In the genomic region with DNA sequence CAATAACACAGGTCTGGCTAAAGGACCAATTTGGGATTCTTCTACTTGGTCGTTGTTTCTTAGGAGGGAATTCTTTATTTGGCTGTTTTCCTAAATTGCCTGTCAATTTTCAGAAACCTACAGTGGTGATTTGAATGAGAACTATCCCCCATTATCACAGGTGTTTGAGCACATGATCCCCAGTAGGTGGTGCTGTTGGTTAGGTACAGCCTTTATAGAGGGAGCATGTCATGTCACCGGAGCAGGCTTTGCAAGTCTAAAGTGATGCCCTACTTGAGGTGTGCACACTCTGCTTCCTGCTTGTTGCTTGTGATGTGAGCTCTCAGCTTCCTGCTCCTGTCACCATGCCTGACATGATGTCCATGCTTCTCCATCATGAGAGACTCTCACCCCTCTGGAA, we compare ENCODE assay signal across 18 mouse cellular contexts.
DNase-seq lines count a peak whose midpoint lies in the region; ATAC-seq and TF ChIP-seq lines count a peak whose summit lies in the region.
"Had no signal": no experiment of that assay in that cellular context is flagged by ENCODE, and none has a peak within 500 bp of the region (broad histone marks: within the 10 kb centered on the region; RNA-seq: fewer than 3 reads in every experiment).

No protein-coding gene starts in this region.

- no peak overlapping the region for H3K4me2 ChIP-seq in liver, embryonic 12.5 days
- no peak overlapping the region for H3K4me2 ChIP-seq in liver, postnatal 0 days (ENCODE audit: low read depth, low read length)
- H3K4me2 ChIP-seq: embryonic facial prominence, embryonic 12.5 days had no signal

- H3K4me3 ChIP-seq in liver, embryonic 12.5 days: no peak overlapping the region
- no peak overlapping the region for H3K4me3 ChIP-seq in liver, postnatal 0 days (ENCODE audit: low read depth, low read length)
- H3K4me3 ChIP-seq in limb, embryonic 10.5 days: no peak overlapping the region
- H3K4me3 ChIP-seq: embryonic facial prominence, embryonic 12.5 days; gastrocnemius, adult 2 months had no signal

- POLR2A ChIA-PET in Patski (lab: Charles Lee): no interaction called here

- TF ChIP-seq CTCF in Patski (IDR thresholded peaks at IDR 0.05): peak; percentile 37
- TF ChIP-seq CTCF in liver, postnatal 0 days (IDR thresholded peaks at IDR 0.05; ENCODE audit: low read depth): peak; percentile 72

- ATAC-seq in liver, embryonic 12.5 days: no peak
- ATAC-seq in Patski: no peak
- ATAC-seq in liver, postnatal 0 days: no peak
- ATAC-seq: inflammation-experienced regulatory T-cells, adult 6 months had no signal

- no peak overlapping the region for H3K9ac ChIP-seq in liver, embryonic 12.5 days
- no peak overlapping the region for H3K9ac ChIP-seq in liver, postnatal 0 days (replicated peaks)
- H3K9ac ChIP-seq: embryonic facial prominence, embryonic 12.5 days had no signal

- in situ Hi-C loops in Patski (cut with MboI; ENCODE audit: low pct_unique_long_range_greater_than_20kb): no loop called here

- CTCF ChIA-PET in Patski (lab: Charles Lee): interaction anchor here (1.3 kb wide), 1 partner anchor 20 kb away, joined by 4 read pairs; no protein-coding TSS in a partner anchor

- no peak for TF ChIP-seq EP300 in liver, postnatal 0 days (IDR thresholded peaks at IDR 0.05; ENCODE audit: low read depth)

- H3K27me3 ChIP-seq in liver, embryonic 12.5 days (replicated peaks): no peaks in the 10 kb centered on the region
- no peaks in the 10 kb centered on the region for H3K27me3 ChIP-seq in Patski
- H3K27me3 ChIP-seq in liver, postnatal 0 days (ENCODE audit: insufficient read depth, low read length): no peaks in the 10 kb centered on the region
- H3K27me3 ChIP-seq in limb, embryonic 10.5 days (ENCODE audit: low read depth, poor library complexity, severe bottlenecking): no peaks in the 10 kb centered on the region
- H3K27me3 ChIP-seq: embryonic facial prominence, embryonic 12.5 days had no signal

- DNase-seq in embryo, embryonic 10.5 days (ENCODE audit: low spot score): peak; percentile 4
- no peak for DNase-seq in embryo, embryonic 9.5 days (ENCODE audit: extremely low spot score)
- DNase-seq in liver (peak; percentile 23), Patski (ENCODE audit: low read depth, low spot score) (no peak), MN1 (ENCODE audit: low spot score) (no peak)
- DNase-seq in liver, postnatal 0 days: no peak
- DNase-seq in limb, embryonic 10.5 days (ENCODE audit: low spot score): no peak
- DNase-seq: B cell, adult 2 months; cerebellum, adult 9-11 months; gastrocnemius, adult 2 months; heart, postnatal 36 days; kidney, postnatal 36 days; lung, postnatal 36 days; midbrain, embryonic 14.5 days; right cerebral cortex, postnatal 4 days had no signal

- no peaks in the 10 kb centered on the region for H3K9me3 ChIP-seq in liver, embryonic 12.5 days (replicated peaks)
- H3K9me3 ChIP-seq in liver, postnatal 0 days (ENCODE audit: low read length): no peaks in the 10 kb centered on the region
- H3K9me3 ChIP-seq in limb, embryonic 10.5 days (replicated peaks): no peaks in the 10 kb centered on the region
- H3K9me3 ChIP-seq: embryonic facial prominence, embryonic 12.5 days had no signal

- H3K36me3 ChIP-seq in liver, embryonic 12.5 days: no peaks in the 10 kb centered on the region
- no peaks in the 10 kb centered on the region for H3K36me3 ChIP-seq in liver, postnatal 0 days (replicated peaks; ENCODE audit: insufficient read depth, low read length)
- H3K36me3 ChIP-seq in limb, embryonic 10.5 days: no peaks in the 10 kb centered on the region
- H3K36me3 ChIP-seq: embryonic facial prominence, embryonic 12.5 days had no signal

- no peak overlapping the region for H3K27ac ChIP-seq in liver, embryonic 12.5 days
- H3K27ac ChIP-seq in liver, postnatal 0 days (ENCODE audit: low read depth): no peak overlapping the region
- no peak overlapping the region for H3K27ac ChIP-seq in limb, embryonic 10.5 days
- H3K27ac ChIP-seq: embryonic facial prominence, embryonic 12.5 days; gastrocnemius, adult 2 months had no signal

- no peaks in the 10 kb centered on the region for H3K4me1 ChIP-seq in liver, embryonic 12.5 days
- no peaks in the 10 kb centered on the region for H3K4me1 ChIP-seq in liver, postnatal 0 days (ENCODE audit: insufficient read depth)
- no peaks in the 10 kb centered on the region for H3K4me1 ChIP-seq in limb, embryonic 10.5 days
- H3K4me1 ChIP-seq: embryonic facial prominence, embryonic 12.5 days had no signal

- 69% methylated on average over 2 of the region's 2 CpGs for WGBS in liver, embryonic 12.5 days (ENCODE audit: insufficient replicate concordance)
- 74% methylated on average over 2 of the region's 2 CpGs for WGBS in liver, postnatal 0 days (ENCODE audit: insufficient replicate concordance)
- 89% methylated on average over 2 of the region's 2 CpGs for WGBS in limb, embryonic 10.5 days

Comparison
In these comparisons a context has a peak if more than half of its experiments do, and no peak if none do; other contexts are left out.
1. DNase-seq: peak in embryo, embryonic 10.5 days (single experiment) and liver (single experiment); none in embryo, embryonic 9.5 days (single experiment), Patski (single experiment), liver, postnatal 0 days (single experiment), MN1 (single experiment) and limb, embryonic 10.5 days (single experiment).